Mouse (Mus musculus) granulocyte monocyte progenitor cell, adult 5-6 weeks (primary cell): ENCODE results near the gene Ifitm2. TPM values are rescaled to one million over a fixed set of nuclear protein-coding genes. Genes with fewer than 3 reads are reported as not detected.

Experiments
- ATAC-seq: replicated peaks from 2 replicates; pipeline ENCODE4 v1.8.0; 2016; ENCODE audit warnings: mild to moderate bottlenecking, moderate TSS enrichment, inconsistent platforms; ENCODE audit not compliant: poor library complexity, severe bottlenecking
- total RNA-seq, 2 experiments: library from RNA; stranded (forward) in 1 of 2; stranded (reverse) in 1 of 2; fragments of 200-712, 200-1000 nt in 1 of 2; fragments of >200 nt in 1 of 2; fragmentation: Nextera tagmentation in 1 of 2; gene quantifications; 2 replicates each; pipeline ENCODE4 v1.2.3; 2014 to 2017

Ifitm2 gene
- total RNA-seq, 2 experiments from 2014 or later: 388 to 581 TPM

GRCm38 (mm10) chr7:140908634-140909107 is 47.1 kb downstream of the Ifitm2 start:
- ATAC-seq: peak; percentile 92

- ATAC-seq: peak; percentile 74
These were observed 47.6 kb downstream of the Ifitm2 start for GRCm38 (mm10) chr7:140908181-140908580.

- ATAC-seq: no peak
These were observed 48.1 kb downstream of the Ifitm2 start for GRCm38 (mm10) chr7:140907697-140908096.

- no peak for ATAC-seq
These were observed 48.7 kb downstream of the Ifitm2 start for GRCm38 (mm10) chr7:140907131-140907530.

GRCm38 (mm10) chr7:140905642-140906081 is 50.1 kb downstream of the Ifitm2 start:
- no peak for ATAC-seq

Other genes with a start within 250 kb of the Ifitm2 start
- not detected in 2 replicates for gene Cyp2e1, start 192.2 kb downstream of the Ifitm2 start, total RNA-seq (2014; fragmentation: Nextera tagmentation)
- gene Cyp2e1, start 192.2 kb downstream of the Ifitm2 start, total RNA-seq (2017): not detected in 2 replicates
- 0.56 and 3.1 TPM in 2 replicates for gene Syce1, start 168.1 kb downstream of the Ifitm2 start, total RNA-seq (2014; fragmentation: Nextera tagmentation)
- not detected in 2 replicates for gene Syce1, start 168.1 kb downstream of the Ifitm2 start, total RNA-seq (2017)
- gene Zfp941, start 133.8 kb downstream of the Ifitm2 start, total RNA-seq (2014; fragmentation: Nextera tagmentation): 0.58 and 1.4 TPM in 2 replicates
- 1.1 and 1.7 TPM in 2 replicates for gene Zfp941, start 133.8 kb downstream of the Ifitm2 start, total RNA-seq (2017)
- gene Urah, start 121.0 kb downstream of the Ifitm2 start, total RNA-seq (2014; fragmentation: Nextera tagmentation): not detected in 2 replicates
- not detected in 2 replicates for gene Urah, start 121.0 kb downstream of the Ifitm2 start, total RNA-seq (2017)
- gene Scgb1c1, start 110.4 kb downstream of the Ifitm2 start, total RNA-seq (2014; fragmentation: Nextera tagmentation): not detected in 2 replicates
- not detected in 2 replicates for gene Scgb1c1, start 110.4 kb downstream of the Ifitm2 start, total RNA-seq (2017)
- gene Odf3, start 108.2 kb downstream of the Ifitm2 start, total RNA-seq (2014; fragmentation: Nextera tagmentation): not detected in 2 replicates
- not detected in 2 replicates for gene Odf3, start 108.2 kb downstream of the Ifitm2 start, total RNA-seq (2017)
- not detected in 2 replicates for gene Gm45785, start 99.7 kb downstream of the Ifitm2 start, total RNA-seq (2014; fragmentation: Nextera tagmentation)
- gene Gm45785, start 99.7 kb downstream of the Ifitm2 start, total RNA-seq (2017): not detected in 2 replicates
- gene Ric8a, start 99.0 kb downstream of the Ifitm2 start, total RNA-seq (2014; fragmentation: Nextera tagmentation): 45.0 and 45.9 TPM in 2 replicates
- 32.6 and 36.2 TPM in 2 replicates for gene Ric8a, start 99.0 kb downstream of the Ifitm2 start, total RNA-seq (2017)
- gene Bet1l, start 98.4 kb downstream of the Ifitm2 start, total RNA-seq (2014; fragmentation: Nextera tagmentation): 15.2 and 21.9 TPM in 2 replicates
- 20.9 and 21.9 TPM in 2 replicates for gene Bet1l, start 98.4 kb downstream of the Ifitm2 start, total RNA-seq (2017)
- 111 and 117 TPM in 2 replicates for gene Psmd13, start 74.0 kb downstream of the Ifitm2 start, total RNA-seq (2014; fragmentation: Nextera tagmentation)
- gene Psmd13, start 74.0 kb downstream of the Ifitm2 start, total RNA-seq (2017): 229 and 237 TPM in 2 replicates
- 66.7 and 71.3 TPM in 2 replicates for gene Sirt3, start 73.7 kb downstream of the Ifitm2 start, total RNA-seq (2014; fragmentation: Nextera tagmentation)
- gene Sirt3, start 73.7 kb downstream of the Ifitm2 start, total RNA-seq (2017): 28.7 and 32.7 TPM in 2 replicates
- gene Cox8b, start 55.5 kb downstream of the Ifitm2 start, total RNA-seq (2014; fragmentation: Nextera tagmentation): not detected in 2 replicates
- not detected in 2 replicates for gene Cox8b, start 55.5 kb downstream of the Ifitm2 start, total RNA-seq (2017)
- not detected in 2 replicates for gene Nlrp6, start 35.1 kb downstream of the Ifitm2 start, total RNA-seq (2014; fragmentation: Nextera tagmentation)
- not detected in 2 replicates for gene Nlrp6, start 35.1 kb downstream of the Ifitm2 start, total RNA-seq (2017)
- 6.6 and 11.5 TPM in 2 replicates for gene Pgghg, start 14.6 kb downstream of the Ifitm2 start, total RNA-seq (2014; fragmentation: Nextera tagmentation)
- gene Pgghg, start 14.6 kb downstream of the Ifitm2 start, total RNA-seq (2017): 6.9 and 7.8 TPM in 2 replicates
- gene Ifitm5, start 5.7 kb downstream of the Ifitm2 start, total RNA-seq (2014; fragmentation: Nextera tagmentation): 1.7 TPM in 1 of 2 replicates, not detected in the other
- gene Ifitm5, start 5.7 kb downstream of the Ifitm2 start, total RNA-seq (2017): not detected in 2 replicates
- not detected in 2 replicates for gene Gm45717, start 50 bp downstream of the Ifitm2 start, total RNA-seq (2014; fragmentation: Nextera tagmentation)
- gene Gm45717, start 50 bp downstream of the Ifitm2 start, total RNA-seq (2017): not detected in 2 replicates
- gene Ifitm1, start 11.2 kb upstream of the Ifitm2 start, total RNA-seq (2014; fragmentation: Nextera tagmentation): 79.9 and 149 TPM in 2 replicates
- gene Ifitm1, start 11.2 kb upstream of the Ifitm2 start, total RNA-seq (2017): 18.5 and 25.3 TPM in 2 replicates
- gene Ifitm3, start 54.8 kb upstream of the Ifitm2 start, total RNA-seq (2014; fragmentation: Nextera tagmentation): 146 and 224 TPM in 2 replicates
- 55.6 and 69.2 TPM in 2 replicates for gene Ifitm3, start 54.8 kb upstream of the Ifitm2 start, total RNA-seq (2017)
- gene Ifitm6, start 61.9 kb upstream of the Ifitm2 start, total RNA-seq (2014; fragmentation: Nextera tagmentation): 17.9 and 48.1 TPM in 2 replicates
- 22.5 and 42.5 TPM in 2 replicates for gene Ifitm6, start 61.9 kb upstream of the Ifitm2 start, total RNA-seq (2017)
- not detected in 2 replicates for gene Gm17387, start 73.1 kb upstream of the Ifitm2 start, total RNA-seq (2014; fragmentation: Nextera tagmentation)
- gene Gm17387, start 73.1 kb upstream of the Ifitm2 start, total RNA-seq (2017): not detected in 2 replicates
- 0.60 and 3.6 TPM in 2 replicates for gene B4galnt4, start 105.1 kb upstream of the Ifitm2 start, total RNA-seq (2014; fragmentation: Nextera tagmentation)
- 0.26 TPM in 1 of 2 replicates, not detected in the other for gene B4galnt4, start 105.1 kb upstream of the Ifitm2 start, total RNA-seq (2017)
- gene Pkp3, start 122.2 kb upstream of the Ifitm2 start, total RNA-seq (2014; fragmentation: Nextera tagmentation): 1.4 and 2.2 TPM in 2 replicates
- 0.52 and 2.7 TPM in 2 replicates for gene Pkp3, start 122.2 kb upstream of the Ifitm2 start, total RNA-seq (2017)
- gene Sigirr, start 144.6 kb upstream of the Ifitm2 start, total RNA-seq (2014; fragmentation: Nextera tagmentation): 16.9 and 30.9 TPM in 2 replicates
- gene Sigirr, start 144.6 kb upstream of the Ifitm2 start, total RNA-seq (2017): 16.6 and 20.2 TPM in 2 replicates
- not detected in 2 replicates for gene Ano9, start 161.8 kb upstream of the Ifitm2 start, total RNA-seq (2014; fragmentation: Nextera tagmentation)
- not detected in 2 replicates for gene Ano9, start 161.8 kb upstream of the Ifitm2 start, total RNA-seq (2017)
- gene Ptdss2, start 166.4 kb upstream of the Ifitm2 start, total RNA-seq (2014; fragmentation: Nextera tagmentation): 14.0 and 17.5 TPM in 2 replicates
- gene Ptdss2, start 166.4 kb upstream of the Ifitm2 start, total RNA-seq (2017): 4.2 and 7.1 TPM in 2 replicates
- 79.1 and 109 TPM in 2 replicates for gene Rnh1, start 216.9 kb upstream of the Ifitm2 start, total RNA-seq (2014; fragmentation: Nextera tagmentation)
- gene Rnh1, start 216.9 kb upstream of the Ifitm2 start, total RNA-seq (2017): 45.2 and 47.7 TPM in 2 replicates
- 57.4 and 69.3 TPM in 2 replicates for gene Hras, start 238.0 kb upstream of the Ifitm2 start, total RNA-seq (2014; fragmentation: Nextera tagmentation)
- gene Hras, start 238.0 kb upstream of the Ifitm2 start, total RNA-seq (2017): 24.9 and 28.8 TPM in 2 replicates
- gene Lrrc56, start 238.2 kb upstream of the Ifitm2 start, total RNA-seq (2014; fragmentation: Nextera tagmentation): 1.4 and 2.4 TPM in 2 replicates
- 0.52 and 0.62 TPM in 2 replicates for gene Lrrc56, start 238.2 kb upstream of the Ifitm2 start, total RNA-seq (2017)